Mouse (Mus musculus) urinary bladder, postnatal 14 days (tissue): ENCODE data around the gene Mios.

ENCODE experiments used
- DNase-seq: peaks from one replicate; pipeline ENCODE4 v3.0.0; 2021; ENCODE audit warnings: low spot score

The Mios gene

GRCm38 (mm10) chr6:8278426-8279002 lies 69.5 kb downstream of the Mios start:
- no peak for DNase-seq

GRCm38 (mm10) chr6:8283255-8283654 lies 74.2 kb downstream of the Mios start:
- no peak for DNase-seq

- no peak for DNase-seq
These were observed 76.5 kb downstream of the Mios start for GRCm38 (mm10) chr6:8285401-8285960.
